Mouse (Mus musculus) lung, postnatal 10 days (tissue): ENCODE results near the gene Ola1.

Source experiments
- DNase-seq: peaks from one replicate; pipeline ENCODE4 v3.0.0; 2021

The Ola1 gene

GRCm38 (mm10) chr2:73218913-73219312 lies at the start of gene Ola1:
Gene Ola1, minus strand, starts transcription at chr2:73218924.
- no peak for DNase-seq

- DNase-seq, result no peak
Observed at GRCm38 (mm10) chr2:73268281-73268680, 49.6 kb upstream of the Ola1 start.

- no peak for DNase-seq
Observed at GRCm38 (mm10) chr2:73267818-73268217, 49.1 kb upstream of the Ola1 start.

- DNase-seq, result no peak
Observed at GRCm38 (mm10) chr2:73267231-73267630, 48.5 kb upstream of the Ola1 start.

- no peak for DNase-seq
Observed at GRCm38 (mm10) chr2:73266623-73267022, 47.9 kb upstream of the Ola1 start.

GRCm38 (mm10) chr2:73266011-73266410 lies 47.3 kb upstream of the Ola1 start:
- no peak for DNase-seq

GRCm38 (mm10) chr2:73264611-73265195 lies 46.0 kb upstream of the Ola1 start:
- no peak for DNase-seq

GRCm38 (mm10) chr2:73263794-73264610 lies 45.3 kb upstream of the Ola1 start:
- DNase-seq, result peak; percentile 57

GRCm38 (mm10) chr2:73263172-73263765 lies 44.5 kb upstream of the Ola1 start:
- DNase-seq, result peak; percentile 57

GRCm38 (mm10) chr2:73248701-73249100 lies 30.0 kb upstream of the Ola1 start:
- DNase-seq, result no peak

GRCm38 (mm10) chr2:73241299-73241698 lies 22.6 kb upstream of the Ola1 start:
- DNase-seq, result no peak

GRCm38 (mm10) chr2:73231081-73231480 lies 12.4 kb upstream of the Ola1 start:
- no peak for DNase-seq

- peak; percentile 92 for DNase-seq
Observed at GRCm38 (mm10) chr2:73213871-73214659, 4.7 kb downstream of the Ola1 start.

GRCm38 (mm10) chr2:73213539-73213870 lies 5.2 kb downstream of the Ola1 start:
- DNase-seq, result no peak

- no peak for DNase-seq
Observed at GRCm38 (mm10) chr2:73204328-73204727, 14.4 kb downstream of the Ola1 start.

GRCm38 (mm10) chr2:73188488-73188887 lies 30.2 kb downstream of the Ola1 start:
- no peak for DNase-seq

GRCm38 (mm10) chr2:73185185-73185584 lies 33.5 kb downstream of the Ola1 start:
- DNase-seq, result no peak

- DNase-seq, result no peak
Observed at GRCm38 (mm10) chr2:73169496-73169895, 49.2 kb downstream of the Ola1 start.

- peak; percentile 76 for DNase-seq
Observed at GRCm38 (mm10) chr2:73167126-73167525, 51.6 kb downstream of the Ola1 start.

- no peak for DNase-seq
Observed at GRCm38 (mm10) chr2:73164666-73165065, 54.1 kb downstream of the Ola1 start.

GRCm38 (mm10) chr2:73160772-73161171 lies 58.0 kb downstream of the Ola1 start:
- no peak for DNase-seq

- no peak for DNase-seq
Observed at GRCm38 (mm10) chr2:73157202-73157601, 61.5 kb downstream of the Ola1 start.

GRCm38 (mm10) chr2:73150526-73150925 lies 68.2 kb downstream of the Ola1 start:
- no peak for DNase-seq
